ENCODE assay signal across 13 mouse cellular contexts in genomic region chr16:94040485-94040884, GRCm38 (mm10). TPM values are rescaled to one million over a fixed set of nuclear protein-coding genes. Genes with fewer than 3 reads are reported as not detected.
DNase-seq lines count a peak whose midpoint lies in the region; ATAC-seq and TF ChIP-seq lines count a peak whose summit lies in the region.
"Had no signal": no experiment of that assay in that cellular context is flagged by ENCODE, and none has a peak within 500 bp of the region (broad histone marks: within the 10 kb centered on the region; RNA-seq: fewer than 3 reads in every experiment).

No protein-coding gene starts in this region.

- no peak for DNase-seq in heart, adult 9 months (ENCODE audit: low spot score in 2 of 2)
- DNase-seq in lung, adult 18-20 months: no peak
- no peak for DNase-seq in hindbrain, postnatal 0 days (ENCODE audit: low spot score)
- no peak for DNase-seq in stomach, postnatal 0 days (ENCODE audit: low spot score)
- DNase-seq in right cerebral cortex, postnatal 36 days (ENCODE audit: low spot score in 2 of 2): no peak
- DNase-seq: adrenal gland, postnatal 25 days; cerebellum, adult 9-10 months had no signal

- no peaks in the 10 kb centered on the region for H3K36me3 ChIP-seq in heart, embryonic 11.5 days (ENCODE audit: control insufficient read depth, insufficient read depth, low read length)
- no peaks in the 10 kb centered on the region for H3K36me3 ChIP-seq in lung, embryonic 15.5 days
- H3K36me3 ChIP-seq in hindbrain, postnatal 0 days (ENCODE audit: insufficient read depth, low read length): no peaks in the 10 kb centered on the region
- H3K36me3 ChIP-seq in stomach, postnatal 0 days (ENCODE audit: control insufficient read depth, insufficient read depth, low read length): no peaks in the 10 kb centered on the region

- 37% methylated on average over 16 of the region's 16 CpGs for WGBS in heart, embryonic 11.5 days (ENCODE audit: insufficient replicate concordance)
- WGBS in lung, embryonic 15.5 days: 33% methylated on average over 16 of the region's 16 CpGs
- WGBS in hindbrain, postnatal 0 days: 21% methylated on average over 16 of the region's 16 CpGs
- WGBS in stomach, postnatal 0 days: 26% methylated on average over 16 of the region's 16 CpGs

- H3K4me3 ChIP-seq in heart, embryonic 11.5 days (ENCODE audit: low read depth, low read length): no peak overlapping the region
- H3K4me3 ChIP-seq in lung, embryonic 15.5 days: no peak overlapping the region
- no peak overlapping the region for H3K4me3 ChIP-seq in hindbrain, postnatal 0 days (ENCODE audit: low read length)
- no peak overlapping the region for H3K4me3 ChIP-seq in stomach, postnatal 0 days (ENCODE audit: low read depth, low read length)

- H3K9me3 ChIP-seq in heart, embryonic 11.5 days (replicated peaks; ENCODE audit: control insufficient read depth, low read length): no peaks in the 10 kb centered on the region
- H3K9me3 ChIP-seq in lung, embryonic 15.5 days: no peaks in the 10 kb centered on the region
- no peaks in the 10 kb centered on the region for H3K9me3 ChIP-seq in hindbrain, postnatal 0 days (ENCODE audit: low read length)
- no peaks in the 10 kb centered on the region for H3K9me3 ChIP-seq in stomach, postnatal 0 days (ENCODE audit: control insufficient read depth, low read length)

- no peak for ATAC-seq in heart, embryonic 11.5 days (replicated peaks; ENCODE audit: insufficient number of reproducible peaks, low FRiP score, low TSS enrichment)
- no peak for ATAC-seq in lung, embryonic 15.5 days (ENCODE audit: borderline replicate concordance, extremely low read depth, low FRiP score, low TSS enrichment)
- no peak for ATAC-seq in hindbrain, postnatal 0 days
- ATAC-seq in stomach, postnatal 0 days (ENCODE audit: low FRiP score, low TSS enrichment): no peak
- ATAC-seq in megakaryocyte, adult 5-6 weeks (ENCODE audit: poor library complexity, severe bottlenecking): no peak
- ATAC-seq: inflammation-experienced regulatory T-cells, adult 6 months had no signal

- no peak for TF ChIP-seq CTCF in hindbrain, postnatal 0 days (IDR thresholded peaks at IDR 0.05; ENCODE audit: low read depth)
- no peak for TF ChIP-seq CTCF in stomach, postnatal 0 days (IDR thresholded peaks at IDR 0.05; ENCODE audit: low read depth)

- H3K4me1 ChIP-seq in heart, embryonic 11.5 days (ENCODE audit: control insufficient read depth, insufficient read depth, low read length): peaks cover 4% of the 10 kb centered on the region
- H3K4me1 ChIP-seq in lung, embryonic 15.5 days: 0 out of 2 replicates have a peak, but pooled peaks cover 2% of the 10 kb centered on the region
- H3K4me1 ChIP-seq in hindbrain, postnatal 0 days (ENCODE audit: insufficient read depth, low read length): no peaks in the 10 kb centered on the region
- no peaks in the 10 kb centered on the region for H3K4me1 ChIP-seq in stomach, postnatal 0 days (replicated peaks; ENCODE audit: control insufficient read depth, insufficient read depth)

- peak overlapping the region; percentile 47 for H3K4me2 ChIP-seq in heart, embryonic 11.5 days
- peak overlapping the region; percentile 0; the same call in 1 of the 2 replicates for H3K4me2 ChIP-seq in lung, embryonic 15.5 days
- H3K4me2 ChIP-seq in hindbrain, postnatal 0 days (ENCODE audit: low read depth, low read length): peak overlapping the region; percentile 29
- peak overlapping the region; percentile 23; the same call in 1 of the 2 replicates for H3K4me2 ChIP-seq in stomach, postnatal 0 days (replicated peaks; ENCODE audit: low read depth)

- no peak overlapping the region for H3K9ac ChIP-seq in heart, embryonic 11.5 days (ENCODE audit: low read depth, low read length)
- no peak overlapping the region for H3K9ac ChIP-seq in lung, embryonic 15.5 days
- no peak overlapping the region for H3K9ac ChIP-seq in hindbrain, postnatal 0 days (replicated peaks; ENCODE audit: low read length)
- no peak overlapping the region for H3K9ac ChIP-seq in stomach, postnatal 0 days (ENCODE audit: low read length)

- H3K27ac ChIP-seq in heart, embryonic 11.5 days (ENCODE audit: low read depth, low read length): no peak overlapping the region
- no peak overlapping the region for H3K27ac ChIP-seq in lung, embryonic 15.5 days
- H3K27ac ChIP-seq in hindbrain, postnatal 0 days: no peak overlapping the region
- no peak overlapping the region for H3K27ac ChIP-seq in stomach, postnatal 0 days (replicated peaks)

- no peak for TF ChIP-seq EP300 in stomach, postnatal 0 days (optimal IDR thresholded peaks at IDR 0.05)

- peaks cover 2% of the 10 kb centered on the region; the same call in 1 of the 2 replicates for H3K27me3 ChIP-seq in heart, embryonic 11.5 days (ENCODE audit: control insufficient read depth, insufficient read depth, low read length)
- no peaks in the 10 kb centered on the region; the same call in none of the 2 replicates for H3K27me3 ChIP-seq in lung, embryonic 15.5 days
- peaks cover 6% of the 10 kb centered on the region; the same call in 1 of the 2 replicates for H3K27me3 ChIP-seq in hindbrain, postnatal 0 days (ENCODE audit: insufficient read depth, low read length)
- H3K27me3 ChIP-seq in stomach, postnatal 0 days (ENCODE audit: control insufficient read depth, insufficient read depth, low read length): 0 out of 2 replicates have a peak, but pooled peaks cover 2% of the 10 kb centered on the region

RNA-seq across cellular contexts. Expression of gene Cldn14, which starts 31.8 kb away (rescaled TPM):
- 0.13 TPM in 1 of 2 replicates, not detected in the other for polyA plus RNA-seq in heart, embryonic 11.5 days (2014; fragmentation: Nextera tagmentation; extraction: Ambion mirVana)
- polyA plus RNA-seq in lung, embryonic 15.5 days (2015; fragmentation: Nextera tagmentation; extraction: Ambion mirVana): not detected in 2 replicates
- 1.0 TPM in 1 of 2 replicates, not detected in the other for total RNA-seq in hindbrain, postnatal 0 days (2014; rRNA removed)
- polyA plus RNA-seq in hindbrain, postnatal 0 days (2015; fragmentation: Nextera tagmentation; extraction: Ambion mirVana): 0.23 and 0.28 TPM in 2 replicates
- 0.10 TPM in 1 of 2 replicates, not detected in the other for polyA plus RNA-seq in stomach, postnatal 0 days (2015; fragmentation: Nextera tagmentation; extraction: Ambion mirVana)
- not detected in 2 replicates for total RNA-seq in megakaryocyte, adult 5-6 weeks (2015)
- not detected in 2 replicates for total RNA-seq in megakaryocyte, adult 5-6 weeks (2017)
- total RNA-seq: adrenal gland, postnatal 25 days had no signal
- polyA plus RNA-seq: inflammation-experienced regulatory T-cells, adult 6 months; neural tube, embryonic 14.5 days; urinary bladder, adult 2 months had no signal

RNA-seq across cellular contexts. Expression of gene Sim2, which starts 44.2 kb away (rescaled TPM):
- 0.17 TPM in 1 of 2 replicates, not detected in the other for polyA plus RNA-seq in heart, embryonic 11.5 days (2014; fragmentation: Nextera tagmentation; extraction: Ambion mirVana)
- 0.12 and 0.15 TPM in 2 replicates for polyA plus RNA-seq in lung, embryonic 15.5 days (2015; fragmentation: Nextera tagmentation; extraction: Ambion mirVana)
- 0.11 TPM in 1 of 2 replicates, not detected in the other for total RNA-seq in hindbrain, postnatal 0 days (2014; rRNA removed)
- 0.05 TPM in 1 of 2 replicates, not detected in the other for polyA plus RNA-seq in hindbrain, postnatal 0 days (2015; fragmentation: Nextera tagmentation; extraction: Ambion mirVana)
- polyA plus RNA-seq in stomach, postnatal 0 days (2015; fragmentation: Nextera tagmentation; extraction: Ambion mirVana): 0.17 and 0.31 TPM in 2 replicates
- not detected in 2 replicates for total RNA-seq in megakaryocyte, adult 5-6 weeks (2015)
- not detected in 2 replicates for total RNA-seq in megakaryocyte, adult 5-6 weeks (2017)
- total RNA-seq: adrenal gland, postnatal 25 days had no signal
- polyA plus RNA-seq: inflammation-experienced regulatory T-cells, adult 6 months; urinary bladder, adult 2 months had no signal
